Mouse (Mus musculus) spleen, postnatal 36 days (tissue): ENCODE data around the gene Epb41l5.

ENCODE experiments used
- DNase-seq, 2 experiments: peaks; one replicate each; pipeline ENCODE4 v3.0.0; 2022; ENCODE audit warnings: low spot score in 2 of 2, mixed read lengths in 1 of 2

Gene Epb41l5

DNA sequence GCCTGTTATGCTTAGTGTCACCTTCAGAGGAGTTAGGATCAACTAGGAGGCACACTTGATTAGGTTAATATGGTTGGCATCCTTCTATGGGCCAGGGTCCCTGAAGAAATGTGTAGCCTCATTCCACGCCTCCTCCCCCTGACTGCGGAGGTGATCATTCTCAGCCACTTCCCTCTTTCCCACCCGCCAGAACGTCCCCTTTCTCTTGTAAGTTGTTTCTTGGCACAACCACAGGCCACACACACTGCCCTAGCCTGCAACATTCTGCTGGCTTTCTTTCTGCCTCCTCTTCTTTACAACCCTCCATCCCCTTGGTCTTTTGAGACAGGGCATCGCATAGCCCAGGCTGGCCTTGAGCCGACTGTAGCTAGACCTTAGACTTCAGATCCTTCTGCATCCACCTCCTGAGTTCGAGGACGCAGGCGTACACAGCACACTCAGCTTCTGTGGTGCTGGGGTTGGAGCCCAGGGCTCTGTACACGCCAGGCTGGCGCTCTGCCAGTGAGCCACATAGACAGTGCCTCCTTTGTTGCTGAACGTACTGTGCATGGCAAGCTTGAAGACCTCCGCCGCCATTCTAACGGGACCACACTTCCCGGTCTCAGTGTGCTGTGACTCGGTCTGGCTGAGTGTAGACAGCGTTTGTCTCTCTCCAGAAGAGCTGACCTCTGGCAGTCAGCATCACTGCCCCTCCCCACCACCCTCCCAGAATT lies 115.6 kb downstream of the Epb41l5 start:
- DNase-seq = no peak

DNA sequence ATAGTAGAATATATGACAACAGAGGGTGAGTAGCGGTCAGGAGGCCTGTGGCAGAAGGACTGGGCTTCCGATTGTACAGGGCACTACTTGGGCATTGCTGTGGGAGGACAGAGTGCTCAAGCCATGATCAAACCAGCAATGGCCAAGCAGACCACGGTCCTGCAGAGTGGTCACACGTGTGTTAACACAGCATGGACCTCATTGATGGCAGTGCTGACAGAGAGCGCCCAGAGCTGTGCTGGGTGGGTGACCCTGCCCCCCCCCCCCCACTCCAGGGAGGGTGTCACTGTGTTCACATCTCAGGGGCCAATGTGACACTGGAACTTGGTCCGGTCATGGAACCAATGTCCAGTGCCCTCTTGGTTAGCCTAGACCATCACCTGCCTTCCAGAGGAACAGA lies 116.6 kb downstream of the Epb41l5 start:
- no peak for DNase-seq

DNA sequence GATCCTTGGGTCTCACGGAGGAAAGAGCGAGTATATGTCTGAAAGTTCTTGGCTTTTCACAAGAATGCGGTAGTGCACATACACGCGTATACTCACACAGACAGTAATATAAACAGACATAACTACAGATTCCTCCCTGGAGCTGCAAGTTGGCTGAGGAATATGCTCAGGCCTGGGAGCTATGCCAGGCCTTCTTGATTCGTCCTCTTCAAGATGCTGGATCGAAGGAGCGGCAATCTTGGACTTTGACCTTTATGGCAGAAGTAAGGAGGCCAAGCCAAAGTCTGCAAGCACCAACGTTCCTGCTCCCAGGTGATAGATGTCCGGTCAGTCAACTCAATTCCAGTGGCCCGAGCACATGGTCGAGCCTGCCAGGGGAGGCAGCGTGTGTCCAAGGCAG lies 117.9 kb downstream of the Epb41l5 start:
- DNase-seq = no peak

DNA sequence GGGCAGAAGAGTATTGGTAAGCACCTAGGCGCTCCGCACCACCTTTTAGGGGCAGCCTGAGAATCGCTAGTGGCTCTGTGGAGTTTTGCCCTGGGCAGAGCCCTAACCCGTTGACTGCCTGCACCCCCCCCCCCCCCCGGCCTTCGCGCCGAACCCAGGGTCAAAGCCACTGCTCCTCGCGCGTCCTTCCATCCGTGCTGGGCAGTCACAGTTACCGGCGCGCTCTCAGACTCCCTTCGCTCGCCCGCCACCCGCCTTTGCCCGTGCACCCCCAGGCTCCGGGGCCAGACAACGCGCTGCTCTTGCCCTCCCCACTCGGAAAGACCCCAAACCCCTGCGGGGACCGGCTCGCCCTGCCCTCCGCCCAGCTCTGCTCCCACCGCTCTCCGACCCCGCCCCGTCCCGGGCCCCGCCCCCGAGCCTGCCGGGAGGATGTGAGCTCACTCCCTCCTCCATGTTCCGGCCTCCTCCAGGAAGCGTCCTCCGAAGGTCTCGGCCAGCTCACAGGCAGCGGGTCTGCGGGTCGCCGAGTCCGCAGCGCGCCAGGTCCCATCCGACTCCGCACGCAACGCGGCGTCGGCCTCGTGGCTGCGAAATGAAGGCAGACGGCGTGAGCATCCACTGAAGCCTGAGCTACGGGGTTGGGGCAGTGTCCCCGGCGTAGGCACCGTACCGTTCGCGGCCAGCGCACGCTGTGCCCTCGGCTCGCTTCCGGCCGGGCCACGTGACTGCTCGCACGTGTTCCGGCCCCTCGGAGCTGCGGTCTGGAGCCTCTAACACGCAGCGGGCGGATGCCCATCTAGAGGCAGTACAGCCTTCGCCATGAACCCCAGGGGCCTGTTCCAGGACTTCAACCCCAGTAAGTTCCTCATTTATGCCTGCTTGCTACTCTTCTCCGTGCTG lies 122.9 kb downstream of the Epb41l5 start, which contains the start of gene Tmem185b:
TSS of gene Tmem185b (plus strand) at position 472 of the 903 bp plus-strand sequence.
- peak; percentile 83 to 86 for DNase-seq

DNA sequence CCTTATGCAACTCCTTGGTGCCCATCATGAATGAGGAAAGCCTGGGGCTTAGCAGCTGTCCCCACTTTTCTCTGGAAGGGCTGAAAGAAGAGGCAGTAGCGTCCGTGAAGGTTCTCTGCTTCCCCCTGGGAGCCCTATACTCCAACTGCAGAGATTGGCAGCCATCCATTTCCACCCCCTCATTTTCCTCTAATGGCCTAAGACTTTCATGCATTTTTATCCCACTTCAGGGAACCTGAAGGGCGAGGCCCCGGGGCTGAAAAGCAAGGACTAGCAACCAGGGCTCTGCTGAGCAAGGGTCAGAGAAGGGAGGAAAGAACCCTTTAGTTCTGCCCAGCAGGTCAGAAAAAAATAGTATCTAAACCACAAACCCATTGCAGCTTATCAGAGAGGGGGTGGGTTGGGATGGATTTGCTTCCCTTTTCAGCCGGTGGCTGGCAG lies 123.8 kb downstream of the Epb41l5 start:
- DNase-seq = no peak

DNA sequence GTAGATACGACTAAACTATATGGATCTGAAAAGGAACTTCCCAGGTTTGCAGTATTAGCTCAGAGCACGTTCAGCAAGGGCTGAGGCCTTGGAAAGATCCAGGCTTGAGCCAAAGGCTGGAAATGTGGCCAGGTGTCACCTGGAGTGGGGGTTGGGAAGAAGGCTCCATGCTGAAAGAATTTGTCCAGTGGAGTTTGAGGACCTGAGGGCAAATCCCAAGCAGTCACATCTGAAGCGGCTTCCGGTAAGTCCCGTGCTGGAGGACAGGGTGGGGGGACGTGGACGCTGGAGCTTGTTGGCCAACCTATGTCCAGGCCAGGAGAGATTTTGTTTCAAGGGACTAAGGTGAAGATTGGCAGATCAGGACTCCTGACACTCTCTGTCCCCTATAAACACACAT lies 125.0 kb downstream of the Epb41l5 start:
- no peak for DNase-seq

DNA sequence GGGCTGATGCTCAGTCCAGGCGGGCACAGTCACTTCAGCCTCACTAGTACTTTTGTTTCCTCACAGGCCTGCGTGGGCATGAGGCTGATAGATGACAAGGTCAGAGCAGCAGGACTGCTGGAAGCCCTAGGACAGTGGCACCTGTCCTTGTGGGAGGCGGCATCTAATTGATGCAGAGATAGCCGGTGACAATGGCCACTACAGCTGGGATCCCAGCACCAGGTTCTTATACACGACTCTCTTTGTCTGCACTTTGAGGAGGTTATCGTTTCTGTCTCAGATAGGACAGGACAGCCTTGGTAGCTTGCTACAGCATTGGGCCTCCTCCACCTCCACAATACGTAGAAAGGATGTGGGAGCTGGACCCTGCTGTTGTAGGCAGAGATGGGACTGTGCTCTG lies 125.4 kb downstream of the Epb41l5 start:
- no peak for DNase-seq

DNA sequence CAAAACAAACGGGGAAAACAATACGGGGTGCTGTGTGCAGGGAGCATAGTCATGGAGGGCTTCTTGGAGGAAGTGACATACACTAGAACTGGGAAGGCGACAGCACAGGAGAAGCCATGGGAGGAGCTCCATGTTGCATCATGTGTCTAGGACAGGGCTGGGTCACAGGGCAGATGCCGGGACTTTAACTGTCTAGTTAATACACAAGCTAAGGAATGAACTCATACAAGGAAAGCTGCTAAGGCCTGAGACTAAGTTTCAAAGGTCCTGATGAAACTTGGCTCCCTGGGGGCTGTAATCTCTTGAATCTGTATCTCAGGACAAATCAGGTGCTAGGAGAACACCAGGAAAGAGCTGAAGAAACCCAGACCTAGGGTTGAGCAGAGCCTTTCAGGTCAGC lies 126.1 kb downstream of the Epb41l5 start:
- no peak for DNase-seq

DNA sequence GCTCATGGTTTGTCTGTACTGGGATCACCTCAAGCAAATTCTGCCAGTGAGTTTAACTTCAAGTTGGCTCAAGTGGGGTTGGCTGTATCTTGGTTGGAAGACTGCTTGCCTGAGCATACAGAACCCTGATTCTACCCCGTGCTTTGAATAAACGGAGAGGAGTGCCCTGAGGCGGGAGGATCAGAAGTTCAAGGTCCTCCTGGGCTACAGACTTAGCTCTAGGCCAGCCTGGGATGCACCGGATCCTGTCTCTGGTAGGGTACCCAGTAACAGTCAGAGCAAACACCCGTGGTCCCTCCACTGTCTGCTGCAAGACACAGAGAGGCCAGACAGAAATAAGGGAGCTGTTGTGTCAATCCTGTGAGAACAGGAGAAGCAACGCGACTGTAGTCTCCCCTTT lies 127.1 kb downstream of the Epb41l5 start:
- no peak for DNase-seq

DNA sequence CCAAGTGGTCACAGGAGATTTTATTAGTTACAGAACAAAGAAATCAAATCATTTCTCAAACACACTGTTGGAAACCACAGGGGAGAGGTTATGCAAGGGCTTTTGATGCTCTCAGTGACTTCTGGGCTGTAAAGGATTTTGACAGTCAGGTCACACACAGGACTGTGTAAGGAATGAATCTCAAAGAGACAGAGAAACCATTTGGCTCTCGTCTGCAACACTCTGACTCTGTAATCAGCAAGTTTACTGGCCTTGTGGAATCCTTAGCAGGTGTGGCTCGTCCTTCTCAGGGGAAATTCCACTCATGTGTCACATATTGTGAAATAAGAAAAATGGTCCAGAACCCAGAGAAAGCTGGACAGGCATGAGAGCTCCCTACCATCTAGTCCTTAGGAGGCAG lies 127.8 kb downstream of the Epb41l5 start:
- no peak for DNase-seq

DNA sequence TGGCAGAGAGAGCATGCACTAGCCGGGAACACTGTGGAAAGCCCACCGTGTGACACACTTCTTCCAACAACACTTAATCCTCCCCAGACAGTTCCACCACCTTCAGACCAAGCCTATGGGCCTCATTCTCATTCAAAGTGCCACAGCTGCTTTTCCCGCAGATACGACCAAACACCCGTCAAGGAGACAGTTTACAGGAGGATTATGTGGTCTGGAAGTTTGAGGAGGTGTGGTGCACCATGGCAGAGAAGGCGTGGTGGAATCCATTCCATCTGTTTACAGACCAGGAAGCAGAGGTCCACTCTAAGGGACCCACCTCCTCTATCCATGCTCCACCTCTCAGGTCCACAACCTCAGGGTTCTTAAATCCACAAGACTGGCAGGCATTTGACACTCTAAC lies 129.5 kb downstream of the Epb41l5 start:
- DNase-seq = no peak

DNA sequence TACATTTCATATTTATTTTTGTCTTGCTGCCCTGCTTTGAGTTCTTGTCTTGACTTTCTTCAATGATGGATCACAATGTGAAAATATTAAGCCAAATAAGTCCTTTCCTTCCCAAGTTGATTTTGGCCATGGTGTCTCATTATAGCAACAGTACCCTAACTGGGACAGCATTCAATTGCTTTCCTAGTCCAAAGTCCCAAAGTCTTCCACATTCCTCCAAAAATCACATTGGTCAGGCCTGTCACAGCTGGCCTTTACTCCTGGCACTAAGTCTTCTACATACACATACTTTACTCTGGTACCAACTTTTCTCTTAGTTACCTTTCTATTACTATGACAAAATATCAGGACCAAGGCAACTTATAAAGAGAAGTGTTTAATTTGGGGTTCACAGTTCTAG lies 130.0 kb downstream of the Epb41l5 start:
- no peak for DNase-seq

DNA sequence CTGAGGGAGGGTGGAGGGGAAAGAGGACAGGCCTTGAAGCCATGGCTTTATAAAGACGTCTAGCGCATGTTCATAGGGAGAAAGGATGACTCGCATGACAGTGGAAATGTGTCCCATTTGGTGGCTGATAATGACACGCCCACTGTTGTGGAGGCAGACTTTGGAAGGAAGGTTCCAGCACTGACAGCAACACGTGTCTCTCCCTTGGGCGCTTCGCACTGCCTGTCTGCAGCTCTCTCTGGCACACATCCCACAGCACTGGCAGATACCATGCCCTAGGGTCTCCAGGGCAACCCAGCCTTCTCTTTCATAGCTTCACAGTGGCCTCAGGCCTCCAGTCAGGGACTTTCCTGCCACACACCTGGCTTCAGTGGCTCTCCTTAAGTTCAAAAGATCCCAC lies 130.7 kb downstream of the Epb41l5 start:
- no peak for DNase-seq

DNA sequence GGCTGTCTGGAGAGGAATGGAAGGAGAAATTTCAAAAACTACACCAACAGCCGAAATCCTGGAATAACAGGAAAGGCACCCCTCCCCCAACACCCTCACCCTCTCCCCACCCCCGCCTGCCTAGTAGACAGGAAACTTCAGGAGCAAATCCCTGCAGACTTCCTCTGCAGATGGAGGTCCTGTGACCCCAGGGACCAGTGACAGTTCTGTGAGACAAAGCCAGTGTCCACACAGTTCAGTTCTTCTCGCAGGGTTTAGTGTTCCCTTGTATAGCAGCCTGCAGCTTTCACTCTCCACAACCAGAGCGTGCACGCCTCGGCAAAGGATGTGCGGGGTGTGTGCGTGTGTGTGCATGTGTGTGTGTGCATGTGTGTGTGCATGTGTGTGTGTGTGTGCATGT lies 137.9 kb downstream of the Epb41l5 start:
- DNase-seq = no peak

DNA sequence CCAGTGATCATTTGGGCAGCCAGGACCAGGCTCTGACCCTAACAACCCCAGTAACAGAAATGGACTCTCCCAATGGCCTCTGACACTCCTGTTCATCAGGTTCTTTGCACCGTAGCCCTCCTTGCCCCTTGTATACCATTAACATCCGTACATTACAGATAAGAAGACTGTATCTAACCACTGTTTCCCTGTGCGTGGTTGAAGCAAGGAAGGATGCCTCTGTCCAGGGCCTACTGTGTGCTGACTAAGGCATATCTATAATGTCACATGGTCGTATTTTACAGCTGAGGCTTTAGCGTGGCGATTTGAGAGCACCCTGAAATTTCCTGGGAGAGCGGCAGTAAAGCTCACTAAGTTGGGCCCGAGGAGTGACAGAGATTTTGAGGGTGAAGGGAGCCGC lies 138.4 kb downstream of the Epb41l5 start:
- DNase-seq = no peak

DNA sequence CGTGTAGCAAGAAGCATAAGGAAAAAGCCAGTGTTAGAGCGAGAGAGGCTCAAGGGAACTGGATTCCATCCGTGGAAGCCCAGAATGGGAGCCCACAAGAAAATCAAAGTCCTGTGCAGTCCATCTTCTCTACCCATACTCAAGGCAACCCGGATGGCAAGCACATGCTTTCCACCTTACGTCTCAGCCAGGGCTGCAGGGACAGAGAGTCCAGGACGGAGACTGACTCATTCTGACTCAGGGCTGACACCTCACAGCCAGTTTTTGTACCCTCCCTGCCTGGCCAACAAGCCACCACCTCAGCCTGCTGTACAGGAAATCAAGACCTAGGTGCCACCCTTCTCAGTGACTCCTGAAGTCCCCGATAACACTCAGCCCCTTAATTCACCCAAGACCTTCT lies 139.3 kb downstream of the Epb41l5 start:
- DNase-seq = no peak

DNA sequence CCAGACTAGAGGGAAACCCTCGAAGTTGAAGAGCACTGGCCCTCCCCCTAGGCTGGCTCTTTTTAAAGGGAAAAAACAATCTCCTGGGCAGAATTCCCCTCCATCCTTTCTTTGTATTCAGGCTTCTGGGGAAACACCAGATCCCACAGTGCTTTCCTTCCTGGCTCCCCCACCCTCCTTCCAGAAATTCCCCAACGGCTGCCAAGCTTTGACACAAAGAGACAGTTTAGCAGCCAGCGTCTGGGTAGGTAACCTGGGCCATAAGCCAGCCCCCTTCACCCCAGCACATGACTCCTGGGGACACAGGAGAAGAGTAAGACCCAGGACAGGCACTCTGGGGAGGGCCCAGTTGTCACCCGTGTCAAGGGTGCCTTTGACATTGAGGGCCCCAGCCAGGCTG lies 140.3 kb downstream of the Epb41l5 start:
- DNase-seq = no peak

DNA sequence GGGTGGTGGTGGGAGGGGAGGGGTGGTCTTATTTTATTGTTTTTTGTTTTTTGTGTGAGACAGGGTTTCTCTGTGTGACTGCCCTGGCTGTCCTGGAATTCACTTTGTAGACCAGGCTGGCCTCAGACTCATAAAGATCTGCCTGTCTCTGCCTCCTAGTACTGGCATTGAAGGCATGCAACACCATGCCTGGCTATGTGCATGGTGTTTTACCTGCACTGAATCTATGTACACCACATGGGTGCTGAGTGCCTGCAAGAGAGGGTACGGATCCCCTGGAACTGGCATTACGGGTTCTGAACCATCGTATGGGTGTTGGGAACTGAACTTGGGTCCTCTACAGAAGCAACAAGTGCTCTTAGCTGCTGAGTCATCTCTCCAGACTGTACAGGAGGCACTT lies 142.8 kb downstream of the Epb41l5 start:
- no peak for DNase-seq

DNA sequence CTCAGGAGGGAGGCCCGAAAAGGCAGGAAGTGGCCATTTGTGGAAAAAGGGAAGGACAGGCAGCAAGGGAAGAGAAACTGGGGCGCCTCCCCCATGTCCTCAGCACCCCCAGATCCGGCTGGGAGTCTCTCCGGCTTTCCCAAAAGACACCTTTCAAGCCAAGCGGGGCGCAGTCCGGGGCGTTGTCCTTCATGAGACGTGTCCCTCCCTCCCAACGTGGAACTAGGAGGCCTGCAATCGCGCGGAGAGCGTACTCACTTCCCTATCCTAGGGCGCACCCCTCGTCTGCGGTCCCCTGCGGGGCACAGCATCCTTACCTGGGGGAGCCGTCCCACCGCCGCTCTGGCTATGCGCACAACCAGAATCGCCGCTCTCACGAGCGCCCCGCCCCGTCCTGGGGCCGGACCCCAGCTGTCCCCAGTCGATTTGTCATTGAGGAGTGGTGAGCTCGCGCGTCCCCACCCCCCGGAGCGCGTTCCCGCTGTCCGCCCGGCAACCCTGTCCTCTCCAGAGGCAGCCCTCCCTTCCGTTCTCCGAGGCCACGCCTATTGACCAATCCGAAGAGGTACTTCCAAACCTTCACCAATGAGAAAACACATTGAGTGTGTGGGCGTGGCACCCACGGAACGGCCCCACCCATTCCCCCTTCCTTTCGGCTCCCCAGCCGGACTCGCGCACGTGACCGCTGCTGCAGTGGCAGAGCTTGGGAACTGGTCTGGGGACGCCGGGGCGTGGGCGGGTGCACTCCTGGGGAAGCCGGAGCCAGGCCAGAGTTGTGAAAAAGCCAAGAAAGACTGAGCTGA lies 144.3 kb downstream of the Epb41l5 start, which contains the start of gene Ralb:
TSS of gene Ralb (minus strand) at position 535 of the 803 bp plus-strand sequence.
- peak; percentile 92 to 93 for DNase-seq

DNA sequence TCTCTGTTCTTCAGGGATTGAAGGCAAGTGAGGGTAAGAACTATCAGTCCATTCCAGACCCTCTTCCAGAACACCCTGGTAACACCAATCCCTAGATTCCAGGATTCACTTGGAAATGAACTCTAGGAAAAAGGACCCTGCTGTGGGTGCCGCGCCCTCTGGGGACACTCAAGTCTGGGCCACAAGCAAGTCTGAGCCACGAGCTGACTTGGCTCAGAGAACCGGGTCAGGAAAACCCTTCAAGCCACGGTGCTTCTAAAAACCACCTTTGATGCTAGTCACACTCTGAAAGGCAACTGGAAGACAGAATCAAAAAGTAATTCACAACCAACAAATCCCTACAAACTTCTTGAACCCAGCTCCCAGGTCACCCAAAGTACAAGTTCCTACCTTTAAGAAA lies 145.0 kb downstream of the Epb41l5 start:
- DNase-seq = no peak

DNA sequence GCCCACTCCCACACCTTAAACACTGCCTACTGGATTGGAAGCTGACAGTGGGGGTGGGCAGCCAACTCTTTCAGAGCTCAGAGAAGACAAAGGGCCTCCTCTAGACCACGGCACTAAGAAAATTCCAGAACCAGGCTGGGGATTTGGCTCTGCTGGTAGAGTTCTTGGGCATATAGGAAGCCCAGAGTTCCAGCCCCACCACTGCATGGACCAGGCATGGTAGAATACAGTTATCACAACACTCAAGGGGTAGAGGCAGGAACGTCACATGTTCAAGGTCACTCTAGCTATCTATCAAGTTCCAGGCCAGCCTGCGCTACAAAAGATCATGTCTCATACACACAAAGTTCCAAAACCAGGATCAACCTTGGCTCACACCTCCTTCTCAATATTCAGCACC lies 145.6 kb downstream of the Epb41l5 start:
- DNase-seq = no peak

DNA sequence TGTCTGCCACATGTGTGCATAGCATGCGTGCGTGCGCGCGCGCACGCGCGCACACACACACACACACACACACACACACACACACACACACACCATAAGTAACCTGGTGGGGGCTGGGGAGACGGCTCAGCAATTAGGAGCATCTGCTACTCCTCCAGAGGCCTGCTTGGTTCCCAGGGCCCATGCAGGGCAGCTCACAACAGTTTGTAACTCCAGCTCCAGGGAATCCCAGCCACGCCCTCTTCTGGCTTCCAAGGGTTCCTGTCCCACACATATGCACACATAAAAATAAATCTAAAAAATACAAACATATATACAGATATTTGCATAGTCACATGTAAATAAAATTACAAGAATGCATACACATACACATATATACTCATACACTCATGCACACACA lies 146.1 kb downstream of the Epb41l5 start:
- DNase-seq = no peak
